Mouse (Mus musculus) CH12.LX (cell line): ENCODE results near the gene Slc28a2. TPM values are rescaled to one million over a fixed set of nuclear protein-coding genes. Genes with fewer than 3 reads are reported as not detected.

Experiments
- DNase-seq: peaks from one replicate; pipeline ENCODE4 v3.0.0-alpha.2; 2013; ENCODE audit errors: extremely low read depth
- H3K27ac ChIP-seq: 2 replicates; pipeline ENCODE4 v1.5.1; 2012; ENCODE audit warnings: low read depth, mild to moderate bottlenecking, control low read depth, moderate library complexity; ENCODE audit not compliant: insufficient read depth
- H3K27me3 ChIP-seq: replicated peaks from 2 replicates; pipeline ENCODE3; 2012; ENCODE audit warnings: inconsistent platforms
- H3K36me3 ChIP-seq, 2 experiments: replicated peaks in 1 of 2; 2 replicates each; pipeline versions ENCODE3 to v1.6.1; 2012; ENCODE audit warnings: inconsistent platforms in 1 of 2, low read length in 1 of 2, mild to moderate bottlenecking in 1 of 2, mixed read lengths in 1 of 2, moderate library complexity in 1 of 2; ENCODE audit not compliant: control insufficient read depth in 1 of 2, insufficient read depth in 1 of 2
- H3K4me1 ChIP-seq, 2 experiments: 2 replicates each; pipeline ENCODE4 v1.6.1; 2012; ENCODE audit warnings: inconsistent platforms in 1 of 2, moderate library complexity in 1 of 2; ENCODE audit not compliant: insufficient read depth in 2 of 2, control insufficient read depth in 1 of 2
- H3K4me2 ChIP-seq: 2 replicates; pipeline ENCODE4 v1.6.1; 2012; ENCODE audit warnings: low read depth, mild to moderate bottlenecking, control low read depth; ENCODE audit not compliant: poor library complexity, insufficient read depth, severe bottlenecking
- H3K4me3 ChIP-seq, 3 experiments: fragments of 150-350 bp in 1 of 3; sonication (generic) in 1 of 3; replicated peaks in 1 of 3; 2 replicates each; pipeline versions ENCODE3 to v1.5.1; 2011 to 2012; ENCODE audit warnings: low read depth in 2 of 3, low read length in 2 of 3, mild to moderate bottlenecking in 2 of 3, moderate library complexity in 2 of 3, control low read depth in 1 of 3, improper control_type of control experiment in 1 of 3, inconsistent platforms in 1 of 3, mixed read lengths in 1 of 3; ENCODE audit not compliant: poor library complexity in 1 of 3
- H3K79me2 ChIP-seq: replicated peaks from 2 replicates; pipeline ENCODE4 v1.6.1; 2012; ENCODE audit warnings: mild to moderate bottlenecking, moderate library complexity; ENCODE audit not compliant: control insufficient read depth, poor library complexity, insufficient read depth, severe bottlenecking; ENCODE audit errors: extremely low read depth
- H3K9ac ChIP-seq: 2 replicates; pipeline ENCODE4 v1.6.1; 2012; ENCODE audit warnings: low read depth, mild to moderate bottlenecking, control low read depth, moderate library complexity; ENCODE audit not compliant: insufficient read depth
- H3K9me3 ChIP-seq: replicated peaks from 2 replicates; pipeline ENCODE3; 2012; ENCODE audit warnings: low read length, inconsistent platforms, mixed read lengths
- BHLHE40 ChIP-seq: IDR thresholded peaks from 2 replicates; pipeline ENCODE4 v1.6.1; 2011; ENCODE audit warnings: mild to moderate bottlenecking, low read depth, low read length, improper control_type of control experiment
- CTCF ChIP-seq, 2 experiments: IDR thresholded peaks in 1 of 2; conservative IDR thresholded peaks in 1 of 2; 2 replicates each; pipeline ENCODE4 v1.5.1; 2011 to 2012; ENCODE audit warnings: low read depth in 2 of 2, low read length in 2 of 2, improper control_type of control experiment in 1 of 2, inconsistent platforms in 1 of 2, mild to moderate bottlenecking in 1 of 2, moderate library complexity in 1 of 2
- E2F4 ChIP-seq: IDR thresholded peaks from 2 replicates; pipeline ENCODE4 v1.6.1; 2011; ENCODE audit warnings: low read depth, low read length, improper control_type of control experiment; ENCODE audit not compliant: insufficient replicate concordance
- EP300 ChIP-seq: IDR thresholded peaks from 2 replicates; pipeline ENCODE4 v1.6.1; 2011; ENCODE audit warnings: low read length, improper control_type of control experiment
- ETS1 ChIP-seq: conservative IDR thresholded peaks from 2 replicates; pipeline ENCODE4 v1.6.1; 2012; ENCODE audit warnings: low read depth, mild to moderate bottlenecking, inconsistent platforms, low read length, improper control_type of control experiment, moderate library complexity
- GABPA ChIP-seq: IDR thresholded peaks from 2 replicates; pipeline ENCODE4 v1.6.1; 2012; ENCODE audit warnings: low read depth, low read length, improper control_type of control experiment, inconsistent platforms; ENCODE audit not compliant: insufficient replicate concordance
- HCFC1 ChIP-seq: IDR thresholded peaks from 2 replicates; pipeline ENCODE4 v1.6.1; 2012; ENCODE audit warnings: low read depth, mild to moderate bottlenecking, inconsistent platforms, low read length, improper control_type of control experiment
- IRF4 ChIP-seq: IDR thresholded peaks from 2 replicates; pipeline ENCODE4 v1.6.1; 2014; ENCODE audit warnings: low read depth, mild to moderate bottlenecking, inconsistent platforms, low read length, improper control_type of control experiment
- MAX ChIP-seq: IDR thresholded peaks from 2 replicates; pipeline ENCODE4 v1.6.1; 2011; ENCODE audit warnings: low read length, improper control_type of control experiment
- MAZ ChIP-seq: IDR thresholded peaks from 2 replicates; pipeline ENCODE4 v1.6.1; 2012; ENCODE audit warnings: low read depth, mild to moderate bottlenecking, inconsistent platforms, low read length, improper control_type of control experiment, moderate library complexity
- MYC ChIP-seq: IDR thresholded peaks from 2 replicates; pipeline ENCODE4 v1.6.1; 2011; ENCODE audit warnings: low read depth, mild to moderate bottlenecking, improper control_type of control experiment, low read length
- RAD21 ChIP-seq: IDR thresholded peaks from 2 replicates; pipeline ENCODE4 v1.6.1; 2011; ENCODE audit warnings: low read depth, mild to moderate bottlenecking, low read length, improper control_type of control experiment, moderate library complexity
- RCOR1 ChIP-seq: conservative IDR thresholded peaks from 2 replicates; pipeline ENCODE4 v1.6.1; 2012; ENCODE audit warnings: low read depth, mild to moderate bottlenecking, inconsistent platforms, low read length, improper control_type of control experiment
- SIN3A ChIP-seq: IDR thresholded peaks from 2 replicates; pipeline ENCODE4 v1.6.1; 2012; ENCODE audit warnings: low read length, improper control_type of control experiment, inconsistent platforms
- SMC3 ChIP-seq: IDR thresholded peaks from 2 replicates; pipeline ENCODE4 v1.6.1; 2011; ENCODE audit warnings: low read depth, low read length, improper control_type of control experiment
- TBP ChIP-seq: conservative IDR thresholded peaks from 2 replicates; pipeline ENCODE4 v1.6.1; 2011; ENCODE audit warnings: low read depth, low read length, improper control_type of control experiment
- TCF12 ChIP-seq: IDR thresholded peaks from 2 replicates; pipeline ENCODE4 v1.6.1; 2014; ENCODE audit warnings: low read depth, mild to moderate bottlenecking, inconsistent platforms, low read length, improper control_type of control experiment
- UBTF ChIP-seq: IDR thresholded peaks from 2 replicates; pipeline ENCODE4 v1.6.1; 2012; ENCODE audit warnings: low read depth, mild to moderate bottlenecking, inconsistent platforms, low read length, improper control_type of control experiment, moderate library complexity
- USF1 ChIP-seq: IDR thresholded peaks from 2 replicates; pipeline ENCODE4 v1.6.1; 2014; ENCODE audit warnings: low read depth, mild to moderate bottlenecking, inconsistent platforms, low read length, improper control_type of control experiment
- USF2 ChIP-seq: conservative IDR thresholded peaks from 2 replicates; pipeline ENCODE4 v1.6.1; 2011; ENCODE audit warnings: low read depth, low read length, improper control_type of control experiment
- ZMIZ1 ChIP-seq: IDR thresholded peaks from 2 replicates; pipeline ENCODE4 v1.6.1; 2012; ENCODE audit warnings: low read depth, mild to moderate bottlenecking, inconsistent platforms, low read length, improper control_type of control experiment
- ZNF384 ChIP-seq: IDR thresholded peaks from 2 replicates; pipeline ENCODE4 v1.6.1; 2012; ENCODE audit warnings: low read depth, low read length, improper control_type of control experiment, inconsistent platforms
- dilution Hi-C: fragments of 300-500 bp; cut with MboI; formaldehyde crosslinking; loops from 2 replicates; pipeline ENCODE4 v1.14.3; 2020; ENCODE audit warnings: low sequenced_read_pairs; ENCODE audit not compliant: extremely low pct_unique_long_range_greater_than_20kb, extremely low pct_ligation_motif_present
- in situ Hi-C: fragments of 300-500 bp; cut with MboI; formaldehyde crosslinking; loops from 3 replicates; pipeline ENCODE4 v1.14.3; 2019; ENCODE audit warnings: low sequenced_read_pairs, low pct_ligation_motif_present, low pct_unique_long_range_greater_than_20kb, mixed read lengths
- polyA plus RNA-seq: library from polyadenylated mRNA; unstranded; fragments of >175 nt; gene quantifications from 2 replicates; pipeline ENCODE4 v1.2.1, GENCODE M21; 2012; ENCODE audit warnings: low read depth; ENCODE audit not compliant: insufficient read length
- total RNA-seq, 2 experiments: library from RNA; depleted of rRNA; stranded (reverse); fragments of 300-350 nt in 1 of 2; fragments of >200 nt in 1 of 2; gene quantifications; 2 replicates each; pipeline ENCODE4 v1.2.3; 2012 to 2014

Slc28a2 gene
- total and polyA plus RNA-seq, 3 experiments = 16.3 to 31.4 (median 30.3) TPM

- no peak for TF ChIP-seq TCF12
- no peak for TF ChIP-seq IRF4
- peak; percentile 76 for TF ChIP-seq RAD21
- TF ChIP-seq UBTF = 0 out of 2 replicates have a peak, but pooled peaks have one; percentile 15
- no peak for TF ChIP-seq MAZ
- no peak for TF ChIP-seq ZNF384
- no peak for TF ChIP-seq RCOR1
- TF ChIP-seq SIN3A = peak; percentile 74; the same call in 1 of the 2 replicates
- peak; percentile 53 for TF ChIP-seq SMC3
- TF ChIP-seq E2F4 = no peak
- TF ChIP-seq BHLHE40 = no peak
- TF ChIP-seq TBP = 0 out of 2 replicates have a peak, but pooled peaks have one; percentile 45
- TF ChIP-seq CTCF (conservative IDR thresholded peaks at IDR 0.05 in 1 of 2, IDR thresholded peaks at IDR 0.05 in 1 of 2; ENCODE audit: low read depth in 2 of 2, low read length in 2 of 2) = peak in 1 of 2 experiments; percentile 77; a peak in 2 of 4 replicates
- no peak for TF ChIP-seq GABPA
- peak; percentile 75 for TF ChIP-seq MAX
- peak; percentile 70 for TF ChIP-seq MYC
Observed at GRCm38 (mm10) chr2:122378421-122379291, 47.6 kb upstream of the Slc28a2 start (continued).

- no peaks in the 10 kb centered on the region for H3K9me3 ChIP-seq
- dilution Hi-C loops (no loop called here), in situ Hi-C loops (loop anchor here (25.0 kb wide), 1 partner anchor 233 kb away; the partner anchor contains the start of gene Gatm)
- no peak for DNase-seq
- no peaks in the 10 kb centered on the region for H3K36me3 ChIP-seq
- H3K4me1 ChIP-seq = peaks cover 12 to 37% of the 10 kb centered on the region in 2 experiments
- peak overlapping the region; percentile 62 for H3K4me2 ChIP-seq
- TF ChIP-seq RCOR1 (no peak), USF2 (no peak), USF1 (no peak), EP300 (no peak), ETS1 (no peak), ZMIZ1 (no peak), SMC3 (no peak), HCFC1 (no peak), GABPA (no peak)
- peaks cover 3% of the 10 kb centered on the region for H3K27me3 ChIP-seq
- no peak overlapping the region for H3K9ac ChIP-seq
- no peak overlapping the region for H3K4me3 ChIP-seq
- no peak overlapping the region for H3K27ac ChIP-seq
- no peaks in the 10 kb centered on the region for H3K79me2 ChIP-seq
Observed at GRCm38 (mm10) chr2:122379292-122379650, 47.0 kb upstream of the Slc28a2 start.
